Comparison of ENCODE assay signal across 9 mouse cellular contexts in genomic region chr6:145793109-145793593, GRCm38 (mm10). TPM values are rescaled to one million over a fixed set of nuclear protein-coding genes. Genes with fewer than 3 reads are reported as not detected.
A peak's percentile ranks its signal among the peaks of the same experiment; 100 is the strongest.
DNase-seq lines count a peak whose midpoint lies in the region; ATAC-seq and TF ChIP-seq lines count a peak whose summit lies in the region.
"Had no signal": no experiment of that assay in that cellular context is flagged by ENCODE, and none has a peak within 500 bp of the region (broad histone marks: within the 10 kb centered on the region; RNA-seq: fewer than 3 reads in every experiment).

No protein-coding gene starts in this region.

- no peak for TF ChIP-seq POLR2A in bone marrow macrophage, adult 2 months (IDR thresholded peaks at IDR 0.05; ENCODE audit: borderline replicate concordance, low read depth, low read length)

- 21% methylated on average over 4 of the region's 4 CpGs for WGBS in neural tube, embryonic 15.5 days

- no peak overlapping the region for H3K4me3 ChIP-seq in neural tube, embryonic 15.5 days (replicated peaks)
- H3K4me3 ChIP-seq in bone marrow macrophage, adult 2 months (ENCODE audit: insufficient read depth, low read length): no peak overlapping the region
- H3K4me3 ChIP-seq: neural tube, embryonic 12.5 days had no signal

- no peak for ATAC-seq in neural tube, embryonic 15.5 days (ENCODE audit: low FRiP score)

- no peak overlapping the region for H3K9ac ChIP-seq in neural tube, embryonic 15.5 days (replicated peaks)
- H3K9ac ChIP-seq: neural tube, embryonic 12.5 days had no signal

- no peak overlapping the region for H3K4me2 ChIP-seq in neural tube, embryonic 15.5 days
- H3K4me2 ChIP-seq: neural tube, embryonic 12.5 days had no signal

- no peaks in the 10 kb centered on the region for H3K9me3 ChIP-seq in neural tube, embryonic 15.5 days (replicated peaks)
- H3K9me3 ChIP-seq: neural tube, embryonic 12.5 days had no signal

- H3K27ac ChIP-seq in neural tube, embryonic 15.5 days (replicated peaks): no peak overlapping the region
- no peak overlapping the region for H3K27ac ChIP-seq in bone marrow macrophage, adult 2 months (ENCODE audit: insufficient read depth, low read depth, low read length)
- H3K27ac ChIP-seq: neural tube, embryonic 12.5 days had no signal

- H3K36me3 ChIP-seq in neural tube, embryonic 15.5 days: no peaks in the 10 kb centered on the region
- no peaks in the 10 kb centered on the region for H3K36me3 ChIP-seq in splenic B cell, adult 2 months (ENCODE audit: control insufficient read depth, insufficient read depth, low read length, poor library complexity, severe bottlenecking)
- H3K36me3 ChIP-seq: neural tube, embryonic 12.5 days had no signal

- peak; percentile 32; the same call in 1 of the 2 replicates for TF ChIP-seq CTCF in bone marrow macrophage, adult 2 months (IDR thresholded peaks at IDR 0.05; ENCODE audit: low read depth, low read length)

- H3K27me3 ChIP-seq in neural tube, embryonic 15.5 days (replicated peaks): no peaks in the 10 kb centered on the region
- H3K27me3 ChIP-seq in splenic B cell, adult 2 months (ENCODE audit: control insufficient read depth, insufficient read depth, low read length, poor library complexity, severe bottlenecking): no peaks in the 10 kb centered on the region
- H3K27me3 ChIP-seq: neural tube, embryonic 12.5 days had no signal

- peak; percentile 38 for DNase-seq in neural tube, embryonic 10.5 days (ENCODE audit: extremely low spot score, low spot score)
- DNase-seq in fibroblast of lung, adult 2 months (ENCODE audit: low read depth): peak; percentile 77
- peak; percentile 73 for DNase-seq in heart, postnatal 4 days
- DNase-seq in layer of hippocampus, adult 8-10 months (ENCODE audit: low spot score in 2 of 2): peak; percentile 34 to 46
- DNase-seq in lung, postnatal 14 days: peak; percentile 74
- DNase-seq in splenic B cell, adult 2 months (ENCODE audit: low read depth, low spot score): peak; percentile 77

- H3K4me1 ChIP-seq in neural tube, embryonic 15.5 days: peaks cover 8% of the 10 kb centered on the region
- peaks cover 5% of the 10 kb centered on the region; the same call in 1 of the 2 replicates for H3K4me1 ChIP-seq in bone marrow macrophage, adult 2 months (ENCODE audit: control insufficient read depth, insufficient read depth, low read length)
- H3K4me1 ChIP-seq: neural tube, embryonic 12.5 days had no signal

RNA-seq across cellular contexts. Expression of gene Rassf8, which starts 46.6 kb away (rescaled TPM):
- 5.3 TPM in 2 replicates for polyA plus RNA-seq in neural tube, embryonic 15.5 days (2015; fragmentation: Nextera tagmentation; extraction: Ambion mirVana)
- 5.7 and 5.8 TPM in 2 replicates for polyA plus RNA-seq in bone marrow macrophage, adult 2 months (2012; ENCODE audit: insufficient read depth, insufficient read length, missing spikeins)
- 10 to 100 TPM; 93.1 to 97.9 TPM for total RNA-seq in heart, postnatal 4 days (2021)
- 10 to 100 TPM; 23.0 to 28.5 (median 23.5) TPM for total RNA-seq in layer of hippocampus, adult 8-10 months (2022)
